Mouse (Mus musculus): ENCODE measurements around the gene Dock4. TPM values are rescaled to one million over a fixed set of nuclear protein-coding genes. Genes with fewer than 3 reads are reported as not detected.

The Dock4 gene
- polyA plus RNA-seq, 1 experiment from 2014 or later = 2.9 TPM

DNA sequence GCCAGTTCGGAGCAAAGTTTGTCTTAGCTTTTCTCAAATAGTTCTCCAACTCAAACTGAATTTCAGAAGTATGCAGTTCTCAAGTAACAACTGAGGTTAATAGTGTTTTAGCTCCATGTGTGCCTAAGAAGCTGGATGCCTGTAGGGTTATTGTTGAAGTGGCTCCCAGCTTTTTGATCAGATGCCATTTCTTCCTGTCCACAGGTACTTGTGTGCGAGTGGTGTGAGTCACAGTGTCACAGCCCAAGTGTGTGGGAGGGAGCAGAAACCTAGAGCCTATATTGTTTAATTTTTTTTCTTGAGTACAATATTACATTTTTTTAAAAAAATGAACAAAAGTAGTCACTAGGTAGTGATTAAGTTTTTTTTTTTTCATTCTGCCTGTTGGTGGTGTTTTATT lies 313.5 kb downstream of the Dock4 start:
- no peaks in the 10 kb centered on the region for H3K27me3 ChIP-seq
- TF ChIP-seq CTCF (IDR thresholded peaks at IDR 0.05) = no peak
- POLR2A ChIA-PET = no interaction called here
- DNase-seq (ENCODE audit: low read depth, low spot score) = no peak
- in situ Hi-C loops (cut with MboI; ENCODE audit: low pct_unique_long_range_greater_than_20kb) = no loop called here
- no peak for ATAC-seq
- CTCF ChIA-PET = interaction anchor here (1.5 kb wide), 1 partner anchor 16 kb away, joined by 3 read pairs; no protein-coding TSS in a partner anchor

DNA sequence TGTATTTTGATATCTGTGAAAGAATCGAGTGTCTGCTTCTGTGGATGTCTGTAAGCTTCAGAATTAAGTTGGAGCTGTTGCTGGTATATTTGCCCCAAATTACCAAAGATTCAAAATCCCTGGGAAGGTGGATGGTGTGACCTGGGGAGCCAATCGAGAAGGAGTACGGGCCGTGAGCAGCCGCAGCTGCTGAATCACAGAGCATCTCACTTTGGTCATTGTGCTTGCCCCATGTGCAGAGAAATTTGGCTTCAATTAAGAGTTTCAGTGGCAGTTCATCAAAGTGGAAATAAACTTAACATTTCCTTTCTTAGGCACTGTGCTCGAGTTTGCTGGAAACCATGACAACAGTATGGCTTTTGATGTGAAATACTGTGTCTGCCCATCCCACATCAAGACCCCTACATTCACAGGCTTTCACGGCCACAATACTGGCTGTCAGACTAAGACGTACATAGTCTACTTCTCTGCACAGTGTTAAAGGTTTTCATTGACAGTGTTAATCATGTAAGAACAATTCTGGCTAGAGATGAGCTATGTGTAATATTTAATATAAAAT lies 321.6 kb downstream of the Dock4 start:
- in situ Hi-C loops (cut with MboI; ENCODE audit: low pct_unique_long_range_greater_than_20kb) = no loop called here
- CTCF ChIA-PET = interaction anchor here (0.9 kb wide), 1 partner anchor 10 kb away, joined by 3 read pairs; no protein-coding TSS in a partner anchor
- TF ChIP-seq CTCF (IDR thresholded peaks at IDR 0.05) = no peak
- no peak for DNase-seq (ENCODE audit: low read depth, low spot score)
- no peaks in the 10 kb centered on the region for H3K27me3 ChIP-seq
- POLR2A ChIA-PET = no interaction called here
- ATAC-seq = no peak

- DNase-seq (ENCODE audit: low read depth, low spot score) = no peak
- ChIA-PET CTCF (no interaction called here), POLR2A (no interaction called here)
- TF ChIP-seq CTCF (IDR thresholded peaks at IDR 0.05) = no peak
- in situ Hi-C loops (cut with MboI; ENCODE audit: low pct_unique_long_range_greater_than_20kb) = no loop called here
- no peaks in the 10 kb centered on the region for H3K27me3 ChIP-seq
- ATAC-seq = no peak
These were observed 327.3 kb downstream of the Dock4 start for GRCm38 (mm10) chr12:40773091-40773490.

DNA sequence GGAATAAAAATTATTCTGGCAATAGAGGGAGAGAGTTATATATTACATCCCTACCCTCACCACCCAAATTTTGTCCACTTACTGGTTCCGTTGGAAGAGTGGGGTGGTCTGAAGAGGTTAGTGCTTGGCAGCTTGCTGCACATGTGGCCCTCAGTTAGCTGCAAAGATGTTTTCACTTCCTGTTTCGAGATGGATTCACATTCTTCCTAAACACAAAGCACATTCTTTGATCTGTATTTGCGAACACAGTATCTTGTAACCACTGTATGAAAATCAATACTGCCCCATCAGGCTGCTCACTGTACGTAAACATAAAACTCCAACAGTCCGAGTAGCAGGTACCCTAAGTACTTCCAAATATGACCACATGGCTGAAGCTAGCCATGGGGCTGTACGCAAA lies 335.8 kb downstream of the Dock4 start:
- H3K27me3 ChIP-seq = no peaks in the 10 kb centered on the region
- TF ChIP-seq CTCF (IDR thresholded peaks at IDR 0.05) = no peak
- POLR2A ChIA-PET = no interaction called here
- in situ Hi-C loops (cut with MboI; ENCODE audit: low pct_unique_long_range_greater_than_20kb) = no loop called here
- CTCF ChIA-PET = no interaction called here
- DNase-seq (ENCODE audit: low read depth, low spot score) (no peak), ATAC-seq (no peak)

DNA sequence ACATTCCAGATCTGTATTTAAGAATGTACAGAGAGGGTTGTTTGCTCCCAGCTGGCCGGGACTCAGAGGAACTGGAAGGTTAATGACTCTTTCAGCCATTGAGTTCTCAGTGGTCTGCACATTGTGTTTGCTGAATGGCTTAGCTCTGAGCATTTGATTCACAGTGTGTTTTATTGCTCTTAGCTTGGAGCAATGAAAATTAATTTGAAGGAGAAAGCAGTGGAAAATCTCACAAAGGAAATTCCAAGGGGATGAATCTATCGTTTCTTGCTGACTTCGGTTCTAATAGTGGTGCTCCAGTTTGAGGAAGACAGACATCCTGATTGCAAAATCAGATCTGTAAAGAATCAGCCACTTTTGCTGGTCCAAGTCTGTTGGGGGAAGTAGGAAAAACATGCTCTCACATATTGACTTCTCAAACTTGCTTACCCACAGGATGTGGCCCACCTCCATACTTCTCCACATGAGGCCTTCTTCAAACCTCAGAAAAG lies 342.9 kb downstream of the Dock4 start:
- DNase-seq (ENCODE audit: low read depth, low spot score) = peak; percentile 20
- ATAC-seq = peak; percentile 87
- in situ Hi-C loops (cut with MboI; ENCODE audit: low pct_unique_long_range_greater_than_20kb) = no loop called here
- TF ChIP-seq CTCF (IDR thresholded peaks at IDR 0.05) = no peak
- ChIA-PET CTCF (no interaction called here), POLR2A (no interaction called here)
- H3K27me3 ChIP-seq = no peaks in the 10 kb centered on the region

DNA sequence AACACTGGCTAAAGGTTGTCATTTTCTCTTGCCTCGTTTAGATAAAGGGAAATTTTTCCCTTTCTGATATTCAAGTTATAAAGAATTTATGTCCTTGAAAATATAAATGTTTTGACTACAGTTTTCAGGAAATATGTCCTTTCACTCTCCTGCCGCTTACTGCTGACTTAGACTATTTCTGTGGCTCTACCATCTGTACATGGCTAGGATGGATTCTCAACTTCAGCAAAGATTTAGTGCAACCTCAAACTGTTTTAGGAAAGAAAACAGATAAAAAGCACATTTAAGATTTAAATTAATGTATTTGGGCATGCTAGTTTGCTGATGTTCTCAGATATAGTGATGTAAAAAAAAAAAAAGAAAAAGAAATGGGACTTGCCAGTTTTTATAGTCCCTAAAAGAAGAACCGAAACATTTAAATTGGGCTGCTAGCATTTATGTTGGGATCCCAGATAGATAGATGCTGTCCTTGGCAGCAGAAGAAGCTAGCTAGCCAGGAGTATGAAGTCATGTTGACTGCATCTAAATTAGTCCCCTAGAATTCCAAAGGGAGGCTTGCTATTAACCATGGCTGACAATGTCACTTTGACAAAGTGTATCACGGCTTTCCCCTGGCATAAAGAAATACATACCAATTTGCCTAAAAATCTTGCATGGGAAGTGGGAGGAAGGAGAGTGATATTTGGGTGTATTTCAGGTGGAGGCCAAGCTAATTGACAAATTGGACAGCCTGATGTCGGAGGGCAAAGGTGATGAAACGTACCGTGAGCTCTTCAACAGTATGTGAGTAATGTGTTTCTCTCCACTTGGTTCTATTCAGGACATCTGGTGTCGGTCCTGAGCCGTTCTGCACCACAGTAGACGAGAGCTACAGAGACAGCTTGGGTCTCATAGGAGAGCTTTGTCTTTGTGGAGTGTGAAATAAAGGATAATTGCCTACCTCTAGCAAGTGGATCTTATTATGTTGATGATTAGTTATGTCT lies 343.9 kb downstream of the Dock4 start:
- no peak for TF ChIP-seq CTCF (IDR thresholded peaks at IDR 0.05)
- in situ Hi-C loops (cut with MboI; ENCODE audit: low pct_unique_long_range_greater_than_20kb) = no loop called here
- POLR2A ChIA-PET = no interaction called here
- CTCF ChIA-PET = interaction anchor here (1.4 to 1.5 kb wide), 2 partner anchors 10 to 161 kb away, joined by 3 read pairs; no protein-coding TSS in a partner anchor
- no peak for ATAC-seq
- H3K27me3 ChIP-seq = no peaks in the 10 kb centered on the region
- DNase-seq (ENCODE audit: low read depth, low spot score) = no peak

- H3K27me3 ChIP-seq = no peaks in the 10 kb centered on the region
- ChIA-PET CTCF (interaction anchor here (1.4 kb wide), 1 partner anchor 163 kb away, joined by 3 read pairs; no protein-coding TSS in a partner anchor), POLR2A (no interaction called here)
- TF ChIP-seq CTCF (IDR thresholded peaks at IDR 0.05) = no peak
- DNase-seq (ENCODE audit: low read depth, low spot score) (no peak), ATAC-seq (no peak)
- in situ Hi-C loops (cut with MboI; ENCODE audit: low pct_unique_long_range_greater_than_20kb) = no loop called here
These were observed 345.5 kb downstream of the Dock4 start for GRCm38 (mm10) chr12:40791221-40791620.

GRCm38 (mm10) chr12:40792184-40792650 lies 346.5 kb downstream of the Dock4 start:
- DNase-seq (ENCODE audit: low read depth, low spot score) (no peak), ATAC-seq (no peak)
- ChIA-PET POLR2A (no interaction called here), CTCF (no interaction called here)
- H3K27me3 ChIP-seq = no peaks in the 10 kb centered on the region
- no peak for TF ChIP-seq CTCF (IDR thresholded peaks at IDR 0.05)
- in situ Hi-C loops (cut with MboI; ENCODE audit: low pct_unique_long_range_greater_than_20kb) = no loop called here

- H3K27me3 ChIP-seq = no peaks in the 10 kb centered on the region
- in situ Hi-C loops (cut with MboI; ENCODE audit: low pct_unique_long_range_greater_than_20kb) = no loop called here
- ChIA-PET CTCF (no interaction called here), POLR2A (no interaction called here)
- ATAC-seq (no peak), DNase-seq (ENCODE audit: low read depth, low spot score) (no peak)
- TF ChIP-seq CTCF (IDR thresholded peaks at IDR 0.05) = no peak
These were observed 348.3 kb downstream of the Dock4 start for GRCm38 (mm10) chr12:40794066-40794465.

- ChIA-PET CTCF (no interaction called here), POLR2A (no interaction called here)
- DNase-seq (ENCODE audit: low read depth, low spot score) (no peak), ATAC-seq (no peak)
- no peaks in the 10 kb centered on the region for H3K27me3 ChIP-seq
- in situ Hi-C loops (cut with MboI; ENCODE audit: low pct_unique_long_range_greater_than_20kb) = no loop called here
- TF ChIP-seq CTCF (IDR thresholded peaks at IDR 0.05) = no peak
These were observed 349.0 kb downstream of the Dock4 start for GRCm38 (mm10) chr12:40794756-40795155.

DNA sequence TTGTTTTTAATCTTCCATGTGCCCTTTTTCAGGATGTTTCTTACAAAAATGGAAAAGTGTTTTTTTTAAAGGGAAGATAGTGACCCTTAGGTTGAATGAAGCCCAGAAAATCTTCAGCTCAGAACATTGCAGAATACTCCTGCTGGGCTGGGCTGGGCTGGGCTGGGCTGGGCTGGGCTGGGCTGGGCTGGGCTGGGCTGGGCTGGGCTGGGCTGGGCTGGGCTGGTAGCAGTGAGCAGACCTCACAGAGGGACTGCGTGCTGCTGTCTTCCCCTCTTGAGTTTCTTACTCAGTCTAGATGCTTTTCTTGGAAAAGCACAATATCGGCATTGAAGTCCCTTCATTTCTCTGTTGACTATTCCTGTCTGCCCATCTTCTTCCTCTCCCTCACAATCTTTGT lies 350.0 kb downstream of the Dock4 start:
- no peak for TF ChIP-seq CTCF (IDR thresholded peaks at IDR 0.05)
- ChIA-PET CTCF (no interaction called here), POLR2A (no interaction called here)
- in situ Hi-C loops (cut with MboI; ENCODE audit: low pct_unique_long_range_greater_than_20kb) = no loop called here
- DNase-seq (ENCODE audit: low read depth, low spot score) (no peak), ATAC-seq (no peak)
- no peaks in the 10 kb centered on the region for H3K27me3 ChIP-seq
